Mouse (Mus musculus): ENCODE data around the gene Naa35. TPM values are rescaled to one million over a fixed set of nuclear protein-coding genes. Genes with fewer than 3 reads are reported as not detected.

The Naa35 gene
- total and polyA plus RNA-seq, 2 experiments from 2014 or later, result 67.8 to 132 TPM

GRCm38 (mm10) chr13:59685236-59685635 lies 100.2 kb downstream of the Naa35 start:
- no peak for DNase-seq
- Histone ChIP-seq H3K9ac (no peak overlapping the region), H3K4me1 (ENCODE audit: insufficient read depth) (no peaks in the 10 kb centered on the region), H3K4me2 (ENCODE audit: low read depth) (no peak overlapping the region), H3K27me3 (ENCODE audit: insufficient read depth, low read length) (no peaks in the 10 kb centered on the region), H3K4me3 (ENCODE audit: low read depth, low read length) (no peak overlapping the region), H3K9me3 (ENCODE audit: low read length) (no peaks in the 10 kb centered on the region), H3K36me3 (ENCODE audit: insufficient read depth) (no peaks in the 10 kb centered on the region), H3K27ac (ENCODE audit: low read depth, low read length) (no peak overlapping the region)
- ATAC-seq, result no peak
- WGBS, result 80% methylated on average over 3 of the region's 3 CpGs
- no peak for TF ChIP-seq CTCF (IDR thresholded peaks at IDR 0.05; ENCODE audit: low read depth)

Other genes with a start within 250 kb of the Naa35 start
- 136 and 160 TPM in 2 replicates for gene Agtpbp1, start within 50 bp of the Naa35 start, total RNA-seq (2014; rRNA removed)
- 60.7 and 65.1 TPM in 2 replicates for gene Agtpbp1, start within 50 bp of the Naa35 start, polyA plus RNA-seq (2015; fragmentation: Nextera tagmentation; extraction: Ambion mirVana)
- 22.1 and 23.2 TPM in 2 replicates for gene Golm1, start 90.6 kb downstream of the Naa35 start, total RNA-seq (2014; rRNA removed)
- 16.8 and 18.6 TPM in 2 replicates for gene Golm1, start 90.6 kb downstream of the Naa35 start, polyA plus RNA-seq (2015; fragmentation: Nextera tagmentation; extraction: Ambion mirVana)
- not detected in 2 replicates for gene 4921517D22Rik, start 108.8 kb downstream of the Naa35 start, total RNA-seq (2014; rRNA removed)
- gene 4921517D22Rik, start 108.8 kb downstream of the Naa35 start, polyA plus RNA-seq (2015; fragmentation: Nextera tagmentation; extraction: Ambion mirVana), result not detected in 2 replicates
- 0.08 TPM in 1 of 2 replicates, not detected in the other for gene Spata31d1a, start 125.1 kb downstream of the Naa35 start, total RNA-seq (2014; rRNA removed)
- gene Spata31d1a, start 125.1 kb downstream of the Naa35 start, polyA plus RNA-seq (2015; fragmentation: Nextera tagmentation; extraction: Ambion mirVana), result 0.21 and 0.42 TPM in 2 replicates
- 0.08 and 0.33 TPM in 2 replicates for gene Spata31d1b, start 127.0 kb downstream of the Naa35 start, total RNA-seq (2014; rRNA removed)
- not detected in 2 replicates for gene Spata31d1b, start 127.0 kb downstream of the Naa35 start, polyA plus RNA-seq (2015; fragmentation: Nextera tagmentation; extraction: Ambion mirVana)
- not detected in 2 replicates for gene Spata31d1d, start 146.5 kb downstream of the Naa35 start, total RNA-seq (2014; rRNA removed)
- gene Spata31d1d, start 146.5 kb downstream of the Naa35 start, polyA plus RNA-seq (2015; fragmentation: Nextera tagmentation; extraction: Ambion mirVana), result not detected in 2 replicates
- 0.24 and 0.31 TPM in 2 replicates for gene 1700014D04Rik, start 161.5 kb downstream of the Naa35 start, total RNA-seq (2014; rRNA removed)
- 0.42 and 0.54 TPM in 2 replicates for gene 1700014D04Rik, start 161.5 kb downstream of the Naa35 start, polyA plus RNA-seq (2015; fragmentation: Nextera tagmentation; extraction: Ambion mirVana)
- gene Isca1, start 184.6 kb downstream of the Naa35 start, total RNA-seq (2014; rRNA removed), result 77.2 and 87.8 TPM in 2 replicates
- 154 and 168 TPM in 2 replicates for gene Isca1, start 184.6 kb downstream of the Naa35 start, polyA plus RNA-seq (2015; fragmentation: Nextera tagmentation; extraction: Ambion mirVana)
- not detected in 2 replicates for gene Gm49354, start 197.0 kb downstream of the Naa35 start, total RNA-seq (2014; rRNA removed)
- not detected in 2 replicates for gene Gm49354, start 197.0 kb downstream of the Naa35 start, polyA plus RNA-seq (2015; fragmentation: Nextera tagmentation; extraction: Ambion mirVana)
- 42.3 and 51.2 TPM in 2 replicates for gene Tut7, start 237.9 kb downstream of the Naa35 start, total RNA-seq (2014; rRNA removed)
- 26.8 and 36.8 TPM in 2 replicates for gene Tut7, start 237.9 kb downstream of the Naa35 start, polyA plus RNA-seq (2015; fragmentation: Nextera tagmentation; extraction: Ambion mirVana)

Measured in forebrain, postnatal 0 days (tissue).